Mouse (Mus musculus) cerebellum, adult 2 months (tissue): ENCODE data around the gene Tmem217. TPM values are rescaled to one million over a fixed set of nuclear protein-coding genes. Genes with fewer than 3 reads are reported as not detected.

Experiments used
- DNase-seq, 2 experiments: peaks; one replicate each; pipeline ENCODE4 v3.0.0; 2021
- H3K27ac ChIP-seq: fragments of 200-500 bp; 2 replicates; pipeline ENCODE4 v1.5.1; 2012; ENCODE audit warnings: low read length, control low read depth, inconsistent platforms; ENCODE audit not compliant: insufficient read depth
- H3K27me3 ChIP-seq: fragments of 200-500 bp; 2 replicates; pipeline ENCODE4 v1.6.1; 2012; ENCODE audit warnings: inconsistent platforms, mild to moderate bottlenecking, low read length, moderate library complexity; ENCODE audit not compliant: control insufficient read depth, insufficient read depth
- H3K4me1 ChIP-seq: fragments of 200-500 bp; 2 replicates; pipeline ENCODE4 v1.6.1; 2011; ENCODE audit warnings: low read length; ENCODE audit not compliant: control insufficient read depth, insufficient read depth
- H3K4me3 ChIP-seq: fragments of 200-500 bp; replicated peaks from 2 replicates; pipeline ENCODE3; 2011; ENCODE audit warnings: mild to moderate bottlenecking, low read depth, low read length, control low read depth; ENCODE audit not compliant: insufficient read depth
- CTCF ChIP-seq: fragments of 200-500 bp; IDR thresholded peaks from 2 replicates; pipeline ENCODE4 v1.5.1; 2011; ENCODE audit warnings: low read depth, mild to moderate bottlenecking, control low read depth, low read length, moderate library complexity, borderline replicate concordance; ENCODE audit not compliant: insufficient read depth
- POLR2A ChIP-seq: fragments of 200-500 bp; IDR thresholded peaks from 2 replicates; pipeline ENCODE4 v1.6.1; 2011; ENCODE audit warnings: low read length, control low read depth, borderline replicate concordance; ENCODE audit not compliant: insufficient read depth
- WGBS: fragments of 180-500 bp; shearing (Covaris S2); methylation state at CpG from one replicate; pipeline ENCODE4 v1.1.7; 2018; 5-methylcytosine and 5-hydroxymethylcytosine counted together
- polyA plus RNA-seq: library from polyadenylated mRNA; depleted of rRNA; stranded (reverse); fragments of >200 nt; gene quantifications from 2 replicates; pipeline ENCODE4 v1.2.3, GENCODE M21; 2012

Gene Tmem217
- polyA plus RNA-seq, 1 experiment = 1.2 TPM

DNA sequence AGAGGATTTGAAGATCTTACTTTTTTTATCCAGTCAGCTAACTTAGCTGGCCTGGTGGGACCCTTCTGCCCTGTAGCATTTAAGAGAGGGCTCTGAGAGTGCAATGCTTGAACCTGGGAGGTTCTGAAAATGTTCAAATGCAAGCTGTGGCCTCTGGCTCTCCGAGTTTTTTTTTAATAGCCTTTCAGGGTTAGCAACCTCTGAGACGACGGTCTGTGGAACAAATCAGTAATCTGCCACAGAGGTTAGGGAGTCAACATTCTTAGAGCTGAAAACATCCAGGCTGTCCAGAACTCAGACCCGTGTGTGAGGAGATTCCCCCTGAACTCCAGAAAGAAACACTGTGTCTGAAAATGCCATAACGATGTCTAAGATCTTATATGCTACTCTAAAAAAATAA, 6.3 kb upstream of the Tmem217 start:
- 87% methylated on average over 5 of the region's 5 CpGs for WGBS
- Histone ChIP-seq H3K27me3 (no peaks in the 10 kb centered on the region), H3K4me1 (no peaks in the 10 kb centered on the region; the same call in 1 of the 2 replicates), H3K4me3 (no peak overlapping the region), H3K27ac (no peak overlapping the region)
- TF ChIP-seq CTCF (no peak), POLR2A (no peak)
- DNase-seq = no peak

DNA sequence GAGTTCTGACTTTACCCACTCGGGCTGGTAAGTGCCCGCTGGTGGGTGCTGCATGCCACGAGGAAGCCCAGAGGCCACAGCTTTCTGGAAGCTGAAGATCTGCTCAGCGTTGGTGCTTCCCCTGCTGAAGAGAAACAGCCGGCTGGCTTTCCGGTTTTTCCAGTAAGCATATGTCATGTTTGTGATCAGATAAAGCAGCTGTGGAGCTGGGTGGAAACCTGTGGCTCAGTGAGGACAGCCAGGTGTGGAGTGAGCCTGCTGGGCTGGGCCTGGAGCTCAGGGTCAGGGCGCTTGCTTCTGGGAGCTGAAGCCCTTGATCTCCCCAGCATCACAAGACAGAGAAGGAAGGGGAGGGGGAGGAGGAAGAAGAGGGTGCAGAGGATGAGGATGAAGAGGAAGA, 4.7 kb upstream of the Tmem217 start:
- WGBS = 87% methylated on average over 7 of the region's 7 CpGs

DNA sequence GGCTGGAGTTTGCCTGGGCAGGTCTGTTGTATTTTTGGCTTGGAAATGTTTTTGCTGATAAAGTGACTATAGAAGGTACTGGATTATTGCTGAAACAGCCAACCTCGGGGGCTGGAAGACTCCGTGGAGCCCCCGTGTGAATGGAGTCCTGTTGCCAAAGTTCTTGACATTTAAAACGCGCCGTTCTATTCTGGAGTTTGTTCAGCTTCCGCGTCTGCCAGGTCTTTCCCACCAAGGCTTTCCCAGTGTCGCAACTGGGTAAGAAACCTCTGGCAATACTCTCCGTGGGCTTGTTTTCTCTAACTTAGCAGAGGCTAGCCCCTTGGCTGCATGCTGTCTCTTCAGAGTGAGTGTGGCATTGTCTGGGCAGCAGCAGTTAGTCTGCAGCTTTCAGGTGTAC, 4.3 kb upstream of the Tmem217 start:
- no peaks in the 10 kb centered on the region for H3K27me3 ChIP-seq
- no peak overlapping the region for H3K27ac ChIP-seq
- TF ChIP-seq CTCF (no peak), POLR2A (no peak)
- WGBS = 47% methylated on average over 10 of the region's 10 CpGs
- DNase-seq = no peak
- H3K4me3 ChIP-seq = no peak overlapping the region
- H3K4me1 ChIP-seq = no peaks in the 10 kb centered on the region; the same call in 1 of the 2 replicates

More for the DNA sequence above, 4.7 kb upstream of the Tmem217 start:
- Histone ChIP-seq H3K27ac (no peak overlapping the region), H3K4me1 (no peaks in the 10 kb centered on the region; the same call in 1 of the 2 replicates), H3K27me3 (no peaks in the 10 kb centered on the region), H3K4me3 (no peak overlapping the region)
- TF ChIP-seq POLR2A (no peak), CTCF (no peak)
- DNase-seq = no peak

DNA sequence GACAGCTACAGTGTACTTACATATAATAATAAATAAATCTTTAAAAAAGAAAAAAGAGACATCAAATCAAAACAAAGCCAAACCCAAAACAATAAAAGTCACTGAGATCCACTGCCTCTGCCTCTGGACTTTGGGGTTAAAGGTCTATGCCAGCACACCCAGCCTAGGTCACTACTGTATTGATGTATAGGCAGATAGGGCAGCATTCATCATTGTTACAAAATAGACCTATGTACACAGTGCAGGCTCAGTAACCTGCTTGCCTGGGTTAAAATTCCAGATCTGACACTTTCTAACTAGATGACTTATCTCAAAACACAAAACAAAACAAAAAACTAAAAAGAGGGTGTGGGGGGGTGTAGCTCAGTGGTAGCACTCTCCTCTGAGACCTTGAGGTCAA, 2.0 kb upstream of the Tmem217 start:
- DNase-seq = no peak
- Histone ChIP-seq H3K4me3 (no peak overlapping the region), H3K27ac (no peak overlapping the region), H3K4me1 (no peaks in the 10 kb centered on the region; the same call in 1 of the 2 replicates), H3K27me3 (no peaks in the 10 kb centered on the region)
- TF ChIP-seq POLR2A (no peak), CTCF (no peak)

DNA sequence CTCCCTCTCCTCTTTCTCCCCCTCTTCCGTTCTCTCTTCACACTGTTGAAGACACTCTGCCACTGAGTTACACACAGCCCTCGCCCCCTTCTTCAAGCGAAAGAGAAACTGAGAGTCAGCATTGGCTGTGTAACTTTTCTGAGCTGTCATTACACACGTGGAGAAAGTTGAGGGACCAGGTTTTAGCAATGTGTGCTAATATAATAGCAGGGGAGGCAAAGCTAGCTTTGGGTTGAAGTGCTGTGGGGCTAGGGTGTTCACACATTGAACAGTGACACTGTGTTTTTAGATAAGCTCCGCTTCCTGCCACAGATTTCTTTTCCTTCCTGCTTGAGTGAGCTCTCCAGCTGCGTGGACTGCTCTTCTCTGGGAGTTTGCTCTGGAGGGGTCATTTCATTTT, 1.2 kb downstream of the Tmem217 start:
- no peak overlapping the region for H3K27ac ChIP-seq
- no peak for DNase-seq
- 60% methylated on average over 6 of the region's 6 CpGs for WGBS
- H3K4me3 ChIP-seq = peak overlapping the region; percentile 12
- H3K27me3 ChIP-seq = no peaks in the 10 kb centered on the region
- H3K4me1 ChIP-seq = no peaks in the 10 kb centered on the region; the same call in 1 of the 2 replicates
- no peak for TF ChIP-seq CTCF
- no peak for TF ChIP-seq POLR2A

DNA sequence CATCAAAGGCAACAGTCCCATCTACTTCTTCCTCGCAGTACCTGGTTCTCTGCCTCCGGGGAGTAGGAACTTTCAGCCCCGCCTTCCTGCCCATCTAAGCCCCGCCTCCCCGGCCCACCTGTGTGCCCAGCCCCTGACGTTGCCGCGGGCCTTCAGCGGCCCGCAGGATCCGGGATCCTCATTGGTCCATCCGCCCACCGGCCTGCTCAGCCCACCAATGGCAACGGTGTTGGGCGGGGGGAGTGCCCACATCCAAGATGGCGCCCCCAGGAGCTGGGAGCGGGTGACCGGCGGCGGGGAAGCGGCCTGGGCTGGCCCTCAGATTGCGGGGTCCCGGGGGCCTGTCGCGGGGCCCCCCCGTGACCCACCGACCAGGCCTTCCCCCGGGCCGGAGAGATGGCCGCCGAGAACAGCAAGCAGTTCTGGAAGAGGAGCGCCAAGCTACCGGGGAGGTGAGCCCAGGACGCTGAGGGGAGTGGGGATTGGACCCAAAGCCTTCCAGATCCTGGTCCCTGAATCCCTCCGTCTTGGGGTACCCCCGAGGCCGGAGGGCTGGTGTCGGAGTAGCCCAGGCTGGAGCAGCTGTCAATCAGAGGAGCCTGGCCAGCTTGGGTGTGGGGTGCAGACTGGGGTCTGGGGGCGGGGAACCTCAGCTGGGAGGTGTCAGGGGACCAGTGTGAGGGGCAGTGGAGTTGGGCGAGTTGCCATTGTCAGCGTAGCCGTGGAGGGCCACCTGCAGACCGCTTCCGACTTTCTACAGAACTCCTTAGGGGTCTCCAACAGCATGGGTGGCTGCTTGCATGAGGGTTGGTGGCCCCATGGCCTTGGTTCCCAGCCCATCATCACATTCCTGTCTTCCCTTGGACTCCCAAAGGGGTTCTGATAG, 2.4 kb downstream of the Tmem217 start, which contains the start of the genes Gm17657 and Tbc1d22b:
Gm17657 (minus strand) TSS at position 96 of the 886 bp plus-strand sequence.
Tbc1d22b (plus strand) TSS at position 243 of the 886 bp plus-strand sequence.
- H3K4me1 ChIP-seq = no peaks in the 10 kb centered on the region
- peak within 1 kb of the TSS; percentile 65; the same call in 1 of the 2 replicates for H3K27ac ChIP-seq
- peak; percentile 95 to 97 for DNase-seq
- WGBS = under 1% methylated on average over 44 of the region's 44 CpGs
- no peak for TF ChIP-seq CTCF
- TF ChIP-seq POLR2A = peak; percentile 59; the same call in 1 of the 2 replicates
- H3K4me3 ChIP-seq = peak within 1 kb of the TSS; percentile 84
- H3K27me3 ChIP-seq = no peaks in the 10 kb centered on the region

DNA sequence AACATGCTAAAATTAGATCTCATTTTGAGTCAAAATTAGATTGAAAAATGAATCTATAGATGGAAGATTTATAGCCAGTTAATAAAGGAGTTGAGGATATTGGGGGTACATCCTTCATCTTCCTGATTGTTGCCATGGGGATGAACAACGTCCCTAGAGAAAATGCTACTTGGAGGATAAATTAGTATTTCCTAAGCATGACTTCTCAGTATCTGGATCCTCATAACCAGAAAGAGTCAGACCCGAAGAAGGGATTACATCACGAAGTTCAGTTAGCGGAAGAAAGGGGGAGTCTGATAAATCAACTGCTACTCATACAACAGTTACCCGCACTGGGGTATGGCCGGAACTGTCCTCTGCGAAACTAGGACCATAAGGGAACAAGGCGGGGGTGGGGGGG, 3.2 kb downstream of the Tmem217 start:
- WGBS = 44% methylated on average over 8 of the region's 8 CpGs

DNA sequence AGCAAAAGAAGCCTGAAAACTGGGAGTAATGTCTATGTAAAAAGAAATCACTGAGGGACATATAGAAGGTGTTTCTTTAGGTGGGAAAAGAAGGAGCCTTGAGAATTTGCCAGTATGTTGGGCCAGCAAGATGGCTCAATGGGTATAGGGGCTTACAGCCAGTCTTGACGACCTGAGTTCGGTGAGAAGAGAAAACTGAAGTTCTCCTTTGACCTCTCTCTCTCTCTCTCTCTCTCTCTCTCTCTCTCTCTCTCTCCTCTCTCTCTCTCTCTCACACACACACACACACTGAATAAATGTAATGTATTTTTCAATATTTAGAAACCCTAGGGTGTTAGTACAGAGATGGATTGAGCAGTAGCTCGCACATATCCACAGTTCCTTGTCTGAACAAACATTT, 3.7 kb downstream of the Tmem217 start:
- DNase-seq = no peak
- H3K4me3 ChIP-seq = no peak overlapping the region
- no peak overlapping the region for H3K27ac ChIP-seq
- no peak for TF ChIP-seq CTCF
- no peak for TF ChIP-seq POLR2A
- peaks cover 3% of the 10 kb centered on the region; the same call in 1 of the 2 replicates for H3K4me1 ChIP-seq
- no peaks in the 10 kb centered on the region for H3K27me3 ChIP-seq
- 68% methylated on average over 3 of the region's 3 CpGs for WGBS

More for the DNA sequence above, 3.2 kb downstream of the Tmem217 start:
- DNase-seq = no peak
- no peak overlapping the region for H3K4me3 ChIP-seq
- no peak overlapping the region for H3K27ac ChIP-seq
- TF ChIP-seq POLR2A = no peak
- no peak for TF ChIP-seq CTCF
- no peaks in the 10 kb centered on the region for H3K27me3 ChIP-seq
- H3K4me1 ChIP-seq = no peaks in the 10 kb centered on the region
